Mouse (Mus musculus) stomach, postnatal 0 days (tissue): ENCODE measurements at regions not wholly inside any gene's neighbourhood (a gene's known extent, or its start where the extent isn't known, plus 50 kb on each side); places are given as distances from the start of the nearest gene placed in this dataset.

Experiments
- CTCF ChIP-seq: IDR thresholded peaks from 2 replicates; pipeline ENCODE4 v1.5.1; 2016; ENCODE audit warnings: antibody characterized with exemption, low read depth, mild to moderate bottlenecking, moderate library complexity
- EP300 ChIP-seq: optimal IDR thresholded peaks from 2 replicates; pipeline ENCODE3; 2016; ENCODE audit warnings: antibody characterized with exemption

GRCm38 (mm10) chr6:99889055-99889454, 162.9 kb upstream of the Prok2 start:
- no peak for TF ChIP-seq CTCF
- no peak for TF ChIP-seq EP300
